Mouse (Mus musculus) neutrophil, adult 83 days (primary cell): Measurements from ENCODE around the gene Spata1. TPM values are rescaled to one million over a fixed set of nuclear protein-coding genes. Genes with fewer than 3 reads are reported as not detected.

Experiments
- total RNA-seq, 2 experiments: library from RNA; stranded (reverse); gene quantifications; one replicate each; pipeline ENCODE4 v1.2.4; 2023

Gene Spata1
- total RNA-seq, result 1 to 10 TPM; 5.0 to 6.4 TPM

GRCm38 (mm10) chr3:146499431-146500002, at the start of gene Spata1, which contains the start of gene Gng5:
Gene Spata1, minus strand, starts transcription at chr3:146499753.
Gene Gng5, plus strand, starts transcription at chr3:146499807.

GRCm38 (mm10) chr3:146520798-146521651, 21.5 kb upstream of the Spata1 start, which contains the start of gene Rpf1:
Gene Rpf1, minus strand, starts transcription at chr3:146521429.

GRCm38 (mm10) chr3:146449745-146450250, 49.8 kb downstream of the Spata1 start, which contains the start of gene Ctbs:
Gene Ctbs, plus strand, starts transcription at chr3:146449795.

Other genes with a start within 250 kb of the Spata1 start
- gene Ssx2ip, start 95.1 kb downstream of the Spata1 start, total RNA-seq, result 10 to 100 TPM; 12.4 to 13.1 TPM
- gene Ctbs, start 50.0 kb downstream of the Spata1 start, total RNA-seq, result 10 to 100 TPM; 24.7 to 24.8 TPM
- 100 to 1,000 TPM; 275 to 284 TPM for gene Gng5, start 54 bp upstream of the Spata1 start, total RNA-seq
- gene Rpf1, start 21.7 kb upstream of the Spata1 start, total RNA-seq, result 10 to 100 TPM; 27.4 to 29.9 TPM
- gene Uox, start 70.7 kb upstream of the Spata1 start, total RNA-seq, result not detected
- gene Dnase2b, start 115.8 kb upstream of the Spata1 start, total RNA-seq, result not detected
- gene 4930503B20Rik, start 151.6 kb upstream of the Spata1 start, total RNA-seq, result not detected
- under 1 TPM in 1 of 2 experiments, not detected in 1; 0.68 TPM for gene Samd13, start 185.8 kb upstream of the Spata1 start, total RNA-seq